Comparison of ENCODE assay signal across 21 mouse cellular contexts in genomic region chr9:120712987-120713386, GRCm38 (mm10).
DNase-seq lines count a peak whose midpoint lies in the region; ATAC-seq and TF ChIP-seq lines count a peak whose summit lies in the region.
"Had no signal": no experiment of that assay in that cellular context is flagged by ENCODE, and none has a peak within 500 bp of the region (broad histone marks: within the 10 kb centered on the region; RNA-seq: fewer than 3 reads in every experiment).

No protein-coding gene starts in this region.

- intact Hi-C loops in heart, adult 2 months (cut with DNase I), result no loop called here
- intact Hi-C loops in gastrocnemius, postnatal 14 days (cut with DNase I; ENCODE audit: low total_unique reads), result no loop called here

- peak; percentile 14 for TF ChIP-seq CTCF in heart, adult 2 months (IDR thresholded peaks at IDR 0.05)
- peak; percentile 12; the same call in 1 of the 2 replicates for TF ChIP-seq CTCF in liver, embryonic 14.5 days (IDR thresholded peaks at IDR 0.05; ENCODE audit: low read depth)

- peaks cover 14% of the 10 kb centered on the region; the same call in 1 of the 2 replicates for H3K9me3 ChIP-seq in heart, embryonic 12.5 days (replicated peaks)
- no peaks in the 10 kb centered on the region for H3K9me3 ChIP-seq in liver, embryonic 14.5 days (ENCODE audit: control insufficient read depth, low read length)
- H3K9me3 ChIP-seq: embryonic facial prominence, embryonic 15.5 days; lung, embryonic 15.5 days had no signal

- H3K27ac ChIP-seq in heart, adult 2 months, result no peak overlapping the region
- no peak overlapping the region for H3K27ac ChIP-seq in heart, embryonic 12.5 days (ENCODE audit: poor library complexity, severe bottlenecking)
- no peak overlapping the region for H3K27ac ChIP-seq in liver, embryonic 14.5 days
- H3K27ac ChIP-seq: embryonic facial prominence, embryonic 15.5 days; forebrain, embryonic 10.5 days; lung, embryonic 15.5 days; macrophage; midbrain, embryonic 10.5 days; neural tube, embryonic 12.5 days had no signal

- TF ChIP-seq POLR2A in heart, adult 2 months (IDR thresholded peaks at IDR 0.05; ENCODE audit: insufficient read depth, low read depth, low read length), result no peak

- H3K36me3 ChIP-seq in heart, adult 2 months (ENCODE audit: control insufficient read depth, insufficient read depth, low read length), result no peaks in the 10 kb centered on the region
- no peaks in the 10 kb centered on the region for H3K36me3 ChIP-seq in heart, embryonic 12.5 days
- no peaks in the 10 kb centered on the region for H3K36me3 ChIP-seq in liver, embryonic 14.5 days (replicated peaks; ENCODE audit: control insufficient read depth, insufficient read depth, low read depth)
- H3K36me3 ChIP-seq: embryonic facial prominence, embryonic 15.5 days; forebrain, embryonic 10.5 days; lung, embryonic 15.5 days; midbrain, embryonic 10.5 days; neural tube, embryonic 12.5 days had no signal

- no peak for TF ChIP-seq EP300 in heart, adult 2 months (IDR thresholded peaks at IDR 0.05; ENCODE audit: insufficient read depth, low read depth, low read length)
- no peak for TF ChIP-seq EP300 in liver, embryonic 14.5 days (IDR thresholded peaks at IDR 0.05; ENCODE audit: low read depth)

- H3K4me1 ChIP-seq in heart, adult 2 months (ENCODE audit: control insufficient read depth, insufficient read depth, low read length), result peaks cover 7% of the 10 kb centered on the region
- H3K4me1 ChIP-seq in heart, embryonic 12.5 days (replicated peaks), result peaks cover 12% of the 10 kb centered on the region
- no peaks in the 10 kb centered on the region; a peak in 1 of 4 replicates for H3K4me1 ChIP-seq in liver, embryonic 14.5 days (replicated peaks; ENCODE audit: control insufficient read depth in 2 of 2, insufficient read depth in 2 of 2, low read length in 1 of 2)

- no peaks in the 10 kb centered on the region for H3K79me2 ChIP-seq in heart, adult 2 months (replicated peaks; ENCODE audit: control insufficient read depth, insufficient read depth, low read length)

- no peak overlapping the region for H3K4me2 ChIP-seq in heart, embryonic 12.5 days
- H3K4me2 ChIP-seq in liver, embryonic 14.5 days (ENCODE audit: low read depth), result no peak overlapping the region
- H3K4me2 ChIP-seq: embryonic facial prominence, embryonic 15.5 days; lung, embryonic 15.5 days; neural tube, embryonic 12.5 days had no signal

- no peaks in the 10 kb centered on the region; the same call in 1 of the 2 replicates for H3K27me3 ChIP-seq in heart, adult 2 months (ENCODE audit: control insufficient read depth, insufficient read depth, low read length)
- no peaks in the 10 kb centered on the region for H3K27me3 ChIP-seq in heart, embryonic 12.5 days (replicated peaks)
- no peaks in the 10 kb centered on the region for H3K27me3 ChIP-seq in liver, embryonic 14.5 days (ENCODE audit: control insufficient read depth, insufficient read depth, low read length)
- H3K27me3 ChIP-seq: embryonic facial prominence, embryonic 15.5 days; lung, embryonic 15.5 days; neural tube, embryonic 12.5 days had no signal

- no peak overlapping the region for H3K9ac ChIP-seq in heart, adult 2 months (ENCODE audit: low read depth, low read length)
- H3K9ac ChIP-seq in heart, embryonic 12.5 days, result no peak overlapping the region
- no peak overlapping the region for H3K9ac ChIP-seq in liver, embryonic 14.5 days (replicated peaks)
- H3K9ac ChIP-seq: embryonic facial prominence, embryonic 15.5 days; lung, embryonic 15.5 days; neural tube, embryonic 12.5 days had no signal

- no peak for DNase-seq in heart, adult 2 months
- DNase-seq in liver, embryonic 14.5 days (ENCODE audit: low read depth in 3 of 3, low spot score in 3 of 3), result no peak
- DNase-seq in liver (no peak), A20 (ENCODE audit: low read depth, low spot score) (peak; percentile 17), R1 (ENCODE audit: low read depth, low spot score) (peak; percentile 58)
- no peak for DNase-seq in gastrocnemius, postnatal 14 days
- DNase-seq: adrenal gland, postnatal 25 days; B cell, adult 2 months; cerebellum, adult 11-12 months; cerebellum, postnatal 25 days; heart, adult 18-20 months; kidney, adult 9 months; kidney, postnatal 4 days; right cerebral cortex, postnatal 4 days had no signal

- 89% methylated on average over 2 of the region's 2 CpGs for WGBS in heart, adult 2 months
- WGBS in heart, embryonic 12.5 days, result 84% methylated on average over 2 of the region's 2 CpGs
- WGBS in liver, embryonic 14.5 days (ENCODE audit: insufficient replicate concordance), result 78% methylated on average over 2 of the region's 2 CpGs

- no peak overlapping the region for H3K4me3 ChIP-seq in heart, adult 2 months
- no peak overlapping the region for H3K4me3 ChIP-seq in heart, embryonic 12.5 days
- no peak overlapping the region for H3K4me3 ChIP-seq in liver, embryonic 14.5 days (ENCODE audit: insufficient read depth in 1 of 2, low read depth in 2 of 2, low read length in 2 of 2)
- H3K4me3 ChIP-seq: embryonic facial prominence, embryonic 15.5 days; forebrain, embryonic 10.5 days; lung, embryonic 15.5 days; midbrain, embryonic 10.5 days; neural tube, embryonic 12.5 days had no signal

- no peak for ATAC-seq in heart, embryonic 12.5 days (ENCODE audit: insufficient number of reproducible peaks, low FRiP score)
- ATAC-seq in liver, embryonic 14.5 days (ENCODE audit: insufficient read depth), result no peak

Comparison
In these comparisons a context has a peak if more than half of its experiments do, and no peak if none do; other contexts are left out.
1. DNase-seq: peak in A20 (single experiment) and R1 (single experiment); none in heart, adult 2 months (0 of 2), liver, embryonic 14.5 days (0 of 3), liver (single experiment) and gastrocnemius, postnatal 14 days (single experiment).